Mouse (Mus musculus) C2C12 (cell line): ENCODE measurements at regions not wholly inside any gene's neighbourhood (a gene's known extent, or its start where the extent isn't known, plus 50 kb on each side); places are given as distances from the start of the nearest gene placed in this dataset.

Experiments used
- H3K27me3 ChIP-seq: one replicate; pipeline ENCODE4 v1.6.1; 2011; ENCODE audit not compliant: control insufficient read depth, insufficient read depth, insufficient read length
- H3K36me3 ChIP-seq: one replicate; pipeline ENCODE4 v1.6.1; 2011; ENCODE audit not compliant: control insufficient read depth, insufficient read depth
- H3K4me3 ChIP-seq: one replicate; pipeline ENCODE4 v1.5.1; 2011; ENCODE audit warnings: mild to moderate bottlenecking, control low read depth; ENCODE audit not compliant: poor library complexity, insufficient read depth, severe bottlenecking
- H3K79me2 ChIP-seq: one replicate; pipeline ENCODE4 v1.6.1; 2011; ENCODE audit not compliant: control insufficient read depth, insufficient read depth
- H3K79me3 ChIP-seq: one replicate; pipeline ENCODE4 v1.6.1; 2011; ENCODE audit warnings: low read depth, control low read depth
- H3ac ChIP-seq: one replicate; pipeline ENCODE3; 2011; ENCODE audit warnings: low read depth; ENCODE audit not compliant: control insufficient read depth, insufficient read length
- CEBPB ChIP-seq: IDR thresholded peaks from one replicate; pipeline ENCODE4 v1.6.1; 2011; ENCODE audit warnings: low read depth, mild to moderate bottlenecking, control low read depth, moderate library complexity
- CTCF ChIP-seq: IDR thresholded peaks from one replicate; pipeline ENCODE4 v1.5.1; 2011; ENCODE audit not compliant: control insufficient read depth, insufficient read depth, insufficient read length
- FOSL1 ChIP-seq: IDR thresholded peaks from one replicate; pipeline ENCODE4 v1.8.0; 2011; ENCODE audit warnings: mild to moderate bottlenecking, low read length; ENCODE audit not compliant: poor library complexity, insufficient read depth, severe bottlenecking
- MAX ChIP-seq: IDR thresholded peaks from one replicate; pipeline ENCODE4 v1.6.1; 2011; ENCODE audit warnings: mild to moderate bottlenecking, control low read depth
- MYOD1 ChIP-seq: IDR thresholded peaks from one replicate; pipeline ENCODE4 v1.6.1; 2011; ENCODE audit warnings: low read depth; ENCODE audit not compliant: control insufficient read depth, insufficient read length
- MYOG ChIP-seq: IDR thresholded peaks from one replicate; pipeline ENCODE4 v1.6.1; 2011; ENCODE audit not compliant: control insufficient read depth, insufficient read length; ENCODE audit errors: extremely low read depth
- USF1 ChIP-seq: IDR thresholded peaks from one replicate; pipeline ENCODE4 v1.6.1; 2011; ENCODE audit warnings: low read depth, mild to moderate bottlenecking, control low read depth, moderate library complexity

GRCm38 (mm10) chr2:22105150-22105549, 122.2 kb upstream of the Myo3a start:
- Histone ChIP-seq H3K36me3 (no peaks in the 10 kb centered on the region), H3ac (no peak overlapping the region), H3K27me3 (no peaks in the 10 kb centered on the region), H3K79me2 (no peaks in the 10 kb centered on the region), H3K4me3 (no peak overlapping the region), H3K79me3 (no peaks in the 10 kb centered on the region)
- no peak for TF ChIP-seq CTCF
- no peak for TF ChIP-seq MYOD1
- no peak for TF ChIP-seq MAX
- TF ChIP-seq MYOG, result no peak
- TF ChIP-seq FOSL1, result no peak
- TF ChIP-seq CEBPB, result no peak
- no peak for TF ChIP-seq USF1

DNA sequence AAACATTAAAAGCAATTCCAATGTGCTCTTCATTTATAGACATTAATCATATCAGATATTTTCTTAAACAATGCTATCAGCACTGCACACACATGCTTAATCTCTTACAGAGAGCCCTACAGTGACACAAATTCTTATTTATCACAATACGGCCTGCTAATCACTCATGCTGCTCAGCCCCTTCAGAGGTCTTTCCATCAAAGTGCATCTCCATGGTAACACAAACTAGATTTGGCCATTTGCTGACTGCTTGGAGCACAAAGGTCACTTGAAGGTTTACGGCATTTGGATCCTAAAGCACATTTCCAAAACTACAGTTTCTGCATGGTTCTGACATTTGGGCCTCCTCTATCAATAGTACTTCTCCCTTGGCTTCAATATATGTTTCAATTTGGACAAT, 77.6 kb upstream of the Myo3a start:
- Histone ChIP-seq H3K79me2 (no peaks in the 10 kb centered on the region), H3K79me3 (no peaks in the 10 kb centered on the region), H3K36me3 (no peaks in the 10 kb centered on the region), H3ac (no peak overlapping the region), H3K27me3 (no peaks in the 10 kb centered on the region), H3K4me3 (no peak overlapping the region)
- no peak for TF ChIP-seq MAX
- no peak for TF ChIP-seq FOSL1
- no peak for TF ChIP-seq MYOD1
- TF ChIP-seq CEBPB, result no peak

GRCm38 (mm10) chr2:22156576-22156975, 70.7 kb upstream of the Myo3a start:
- no peaks in the 10 kb centered on the region for H3K79me2 ChIP-seq
- no peak overlapping the region for H3K4me3 ChIP-seq
- no peak overlapping the region for H3ac ChIP-seq
- no peaks in the 10 kb centered on the region for H3K79me3 ChIP-seq
- TF ChIP-seq MYOG, result no peak
- TF ChIP-seq FOSL1, result no peak
- no peak for TF ChIP-seq MYOD1
- TF ChIP-seq CTCF, result no peak
- TF ChIP-seq CEBPB, result no peak
- no peak for TF ChIP-seq MAX
- TF ChIP-seq USF1, result no peak
- H3K27me3 ChIP-seq, result no peaks in the 10 kb centered on the region
- H3K36me3 ChIP-seq, result no peaks in the 10 kb centered on the region

DNA sequence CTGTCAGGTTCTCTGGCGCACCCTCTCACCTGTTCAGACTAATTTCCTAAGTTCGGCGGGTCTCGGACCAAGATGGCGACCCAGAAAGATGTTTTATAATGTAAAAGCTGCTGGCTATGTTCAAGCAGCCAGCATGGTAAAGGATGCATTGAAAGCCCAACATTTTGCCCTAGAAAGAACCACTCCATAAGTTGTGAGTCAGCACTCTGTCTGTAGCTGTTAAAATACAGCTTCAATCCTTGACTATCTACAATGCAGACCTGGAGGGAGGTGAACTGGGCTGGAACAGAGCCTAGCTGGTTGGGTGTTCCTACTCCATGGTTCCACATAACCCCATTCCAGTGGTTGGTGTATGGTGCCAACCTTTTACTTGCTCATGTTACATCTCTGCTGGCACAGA, 61.9 kb upstream of the Myo3a start:
- no peak overlapping the region for H3ac ChIP-seq
- no peaks in the 10 kb centered on the region for H3K36me3 ChIP-seq
- H3K27me3 ChIP-seq, result no peaks in the 10 kb centered on the region
- no peak overlapping the region for H3K4me3 ChIP-seq
- TF ChIP-seq MYOG (no peak), CTCF (no peak), FOSL1 (no peak), MAX (no peak), MYOD1 (no peak)
- H3K79me3 ChIP-seq, result no peaks in the 10 kb centered on the region
- no peaks in the 10 kb centered on the region for H3K79me2 ChIP-seq

- TF ChIP-seq USF1, result no peak
- no peak for TF ChIP-seq MAX
- no peak for TF ChIP-seq CTCF
- H3K79me2 ChIP-seq, result no peaks in the 10 kb centered on the region
- no peaks in the 10 kb centered on the region for H3K27me3 ChIP-seq
- H3K4me3 ChIP-seq, result no peak overlapping the region
- no peaks in the 10 kb centered on the region for H3K79me3 ChIP-seq
- H3K36me3 ChIP-seq, result no peaks in the 10 kb centered on the region
- H3ac ChIP-seq, result no peak overlapping the region
These were observed 61.4 kb upstream of the Myo3a start for GRCm38 (mm10) chr2:22165919-22166318.
